Mouse (Mus musculus): ENCODE data around the gene Mapkapk2.

Gene Mapkapk2

DNA sequence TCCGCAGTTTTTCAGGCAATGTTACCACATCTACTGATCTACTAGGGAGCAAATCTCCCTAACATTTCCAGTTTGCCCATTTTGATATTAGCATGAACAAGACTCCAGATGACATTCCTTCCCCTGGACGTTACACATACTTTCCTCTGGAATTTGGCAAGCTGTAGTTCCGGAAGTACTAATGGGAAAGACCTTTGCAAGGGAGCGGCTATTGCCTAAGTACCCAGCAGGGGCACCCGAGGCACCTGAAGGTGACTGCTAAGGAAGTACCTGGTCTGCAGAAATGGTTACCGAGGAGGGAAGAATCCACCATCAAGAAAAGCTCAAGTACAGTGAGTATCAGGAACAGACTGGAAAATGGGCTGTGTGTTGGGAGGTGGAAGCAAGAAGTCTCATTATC lies 14.9 kb upstream of the Mapkapk2 start:
- peak in 1 of 2 experiments; percentile 42 for DNase-seq (ENCODE audit: low spot score in 2 of 2)

DNA sequence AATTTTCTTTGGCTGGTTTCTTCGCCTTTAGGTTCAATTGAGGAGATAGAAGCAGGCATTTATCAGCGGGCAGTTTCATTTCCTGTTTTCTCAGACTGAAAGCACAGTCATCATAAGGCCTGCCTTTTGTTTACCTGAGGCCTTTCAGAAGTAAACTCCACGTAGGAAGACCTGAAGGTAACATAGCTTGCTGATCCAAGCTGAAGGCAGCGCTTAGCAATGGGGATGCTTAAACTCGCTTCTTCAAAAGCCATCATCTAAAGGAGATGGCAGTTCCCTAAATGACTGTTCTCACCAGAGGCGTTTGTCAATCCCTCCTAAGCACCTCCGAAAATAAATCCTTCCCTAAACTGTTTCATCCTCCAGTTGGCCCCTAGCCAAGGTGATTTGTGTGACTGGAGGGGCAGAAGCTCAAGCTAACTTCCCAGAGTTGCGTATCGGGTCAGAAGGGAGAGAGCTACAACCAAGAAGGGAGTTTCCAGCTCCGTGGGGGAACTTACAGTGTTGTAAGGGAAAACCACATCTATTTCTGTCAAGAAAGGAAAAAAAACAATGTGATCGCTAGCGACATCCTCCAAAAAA lies 13.0 kb upstream of the Mapkapk2 start:
- no peak for DNase-seq (ENCODE audit: low spot score in 2 of 2)

DNA sequence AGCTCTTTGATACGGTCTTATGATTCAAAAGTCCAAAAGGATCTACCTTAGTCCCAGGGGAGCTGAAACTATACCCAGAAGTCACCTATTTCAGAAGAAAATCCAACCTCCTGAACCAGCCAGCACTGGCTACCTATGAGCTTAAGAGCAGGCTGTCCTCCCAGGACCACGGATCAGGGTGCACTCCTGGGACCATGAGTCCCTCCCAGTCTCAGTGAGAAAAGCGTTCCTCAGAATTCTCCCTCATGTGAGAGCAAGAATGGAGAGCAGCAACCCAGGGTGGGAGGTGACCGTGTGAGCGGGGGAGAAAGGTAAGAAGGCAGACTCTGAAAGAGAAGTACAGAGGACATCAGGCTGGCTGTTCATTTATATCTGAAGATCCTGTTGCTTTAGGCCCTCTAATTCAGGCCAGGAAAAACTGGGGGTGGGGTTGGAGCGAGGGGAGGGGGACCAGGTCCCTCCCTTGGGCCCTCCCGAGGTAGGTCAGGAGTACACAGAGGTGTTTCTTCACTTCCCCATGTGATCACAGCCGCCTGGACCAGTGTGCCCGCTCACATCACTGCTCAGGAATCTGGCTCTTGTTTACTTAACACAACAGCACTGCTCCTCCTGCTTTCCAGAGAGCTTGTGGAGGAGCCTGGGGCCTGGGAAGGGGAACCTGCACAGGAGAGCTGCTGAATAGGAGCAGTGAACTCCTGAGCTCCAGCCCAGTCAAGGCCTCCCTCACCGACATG lies 10.1 kb upstream of the Mapkapk2 start:
- peak in 1 of 2 experiments; percentile 51 for DNase-seq (ENCODE audit: low spot score in 2 of 2)

DNA sequence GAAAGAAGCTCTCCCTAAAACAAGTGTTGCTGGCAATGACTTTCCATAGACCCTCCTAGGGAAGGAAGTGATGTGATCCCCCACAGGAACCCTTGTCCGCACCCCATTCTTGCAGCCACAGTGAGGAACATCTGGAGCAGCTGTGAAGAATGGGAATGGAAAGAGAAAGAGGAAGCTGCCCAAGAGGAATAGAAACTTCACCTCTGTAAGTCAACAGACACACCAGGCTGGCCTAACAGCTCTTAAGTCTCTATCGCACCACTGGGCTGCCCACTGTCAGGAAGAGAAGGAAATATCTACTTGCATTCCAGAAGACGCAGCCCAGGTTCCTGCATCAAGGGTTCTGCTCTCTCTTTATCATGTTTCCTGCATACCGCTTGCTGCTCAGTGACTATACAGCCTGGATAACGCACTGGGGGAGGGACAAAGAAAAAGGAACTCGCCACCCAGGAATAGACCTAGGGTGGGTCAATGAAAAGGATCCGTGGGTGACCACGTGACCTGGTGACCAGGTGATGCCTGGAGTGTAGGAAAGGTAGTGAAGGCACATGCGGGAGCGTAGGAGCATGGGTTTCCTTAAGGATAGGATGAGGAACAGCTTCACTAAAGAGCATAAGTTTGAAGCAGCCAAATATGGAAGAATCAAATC lies 6.3 kb upstream of the Mapkapk2 start:
- DNase-seq (ENCODE audit: low spot score in 2 of 2) = no peak

DNA sequence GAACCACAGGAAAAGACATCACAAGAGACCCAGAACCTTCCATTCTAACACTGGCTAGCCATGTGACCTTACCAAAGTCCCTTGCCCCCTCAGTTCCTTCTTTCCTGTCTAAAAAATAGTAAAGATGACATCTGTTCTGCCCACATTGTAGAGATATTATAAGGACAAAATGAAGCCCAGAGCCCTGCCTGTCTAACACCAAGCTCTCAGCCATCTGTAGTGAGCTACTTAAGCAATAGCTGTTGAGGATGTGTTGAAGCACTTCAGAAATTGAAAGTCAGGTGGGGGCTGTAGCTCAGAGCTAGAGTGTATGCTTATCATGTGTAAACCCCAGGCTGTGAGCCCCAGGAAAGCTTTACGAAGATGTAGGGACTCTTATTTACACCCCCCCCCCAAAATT lies 3.2 kb upstream of the Mapkapk2 start:
- DNase-seq (ENCODE audit: low spot score in 2 of 2) = no peak

DNA sequence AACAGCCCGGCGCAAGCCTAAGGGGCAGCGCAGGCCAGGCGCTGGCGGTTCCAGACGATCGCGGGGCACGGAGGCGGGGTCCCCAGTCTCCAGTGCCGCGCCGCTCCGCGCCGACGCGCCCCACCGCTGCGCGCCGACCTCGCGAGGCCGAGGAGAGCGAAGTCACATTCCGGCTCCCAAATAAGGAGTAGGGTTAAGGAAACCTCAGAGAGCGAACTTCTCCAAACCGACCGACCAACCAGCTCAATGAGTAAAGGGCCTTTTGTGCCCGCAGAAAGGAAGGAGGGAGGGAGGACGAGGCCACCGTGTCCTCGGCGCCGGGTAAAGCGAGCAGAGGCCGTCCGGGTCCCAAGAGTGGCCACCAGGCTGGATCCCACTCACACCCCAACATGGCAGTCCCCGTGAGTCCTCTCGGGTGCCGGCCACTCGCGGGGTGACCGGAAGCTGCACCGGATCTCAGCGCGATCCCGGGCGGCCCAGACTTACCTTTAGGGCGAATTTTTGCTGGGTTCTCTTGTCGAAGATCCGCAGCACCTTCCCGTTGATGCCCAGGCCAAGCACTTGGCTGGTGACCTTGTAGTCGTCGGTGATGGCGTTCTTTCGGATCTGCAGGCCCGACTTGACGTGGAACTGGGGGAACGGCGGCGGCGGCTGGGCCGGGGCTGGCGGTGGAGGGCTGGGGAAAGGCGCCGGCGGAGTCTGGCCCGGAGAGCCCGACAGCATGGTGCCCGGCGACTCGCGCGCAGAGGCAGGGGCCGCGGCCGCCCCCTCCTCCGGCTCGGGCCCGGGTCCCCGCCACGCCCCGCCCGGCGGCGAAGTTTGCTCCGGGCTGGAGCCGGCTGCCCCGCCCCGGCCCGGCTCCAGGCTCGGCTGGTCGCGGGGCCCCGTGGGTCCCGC lies 575 bp downstream of the Mapkapk2 start:
- peak; percentile 65 to 70 for DNase-seq (ENCODE audit: low spot score in 2 of 2)

DNA sequence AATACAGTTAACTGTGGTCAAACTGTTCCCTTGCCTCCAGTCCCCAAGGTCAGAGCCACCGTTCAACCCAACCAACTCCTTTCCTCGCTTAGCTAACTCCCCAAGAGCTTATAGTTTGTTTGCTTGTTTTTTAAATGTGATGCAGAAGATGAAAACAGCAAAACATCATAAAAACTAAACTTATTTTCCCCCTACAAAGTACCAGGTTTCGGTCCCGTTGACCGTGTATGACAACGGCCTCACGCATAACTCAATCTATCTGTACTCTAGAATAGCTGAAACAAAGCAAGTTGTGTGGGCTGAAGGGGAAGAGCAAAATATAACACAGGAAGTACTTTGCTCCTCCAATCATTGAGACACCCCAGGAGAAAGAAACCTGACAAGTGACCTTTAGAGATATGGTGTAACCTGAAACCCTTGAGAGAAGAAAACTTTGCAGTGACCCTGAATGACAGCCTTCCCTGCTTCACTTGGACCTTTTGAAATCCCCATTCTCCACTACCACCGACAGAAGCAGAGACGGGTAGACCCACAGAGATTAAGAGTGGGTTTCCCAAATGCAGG lies 1.4 kb downstream of the Mapkapk2 start:
- DNase-seq (ENCODE audit: low spot score in 2 of 2) = no peak

DNA sequence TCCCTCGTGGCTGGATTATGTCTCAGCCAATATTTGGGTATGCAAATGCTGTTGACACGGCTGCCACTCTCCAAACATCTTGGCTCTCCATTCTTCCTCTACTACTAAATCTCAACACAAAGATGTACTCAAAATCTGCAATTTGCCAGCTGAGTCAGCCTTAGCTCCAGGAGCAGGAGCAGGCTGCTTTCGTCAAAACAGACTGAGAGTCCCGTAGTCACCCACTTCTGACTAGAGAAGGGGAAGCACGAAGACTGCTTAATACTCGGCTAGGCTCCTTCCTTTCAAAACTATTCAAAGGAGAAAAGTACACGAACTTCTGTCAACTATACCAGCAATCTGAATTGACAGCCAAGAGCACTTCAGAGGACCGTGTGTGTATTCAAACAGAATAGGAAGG lies 2.1 kb downstream of the Mapkapk2 start:
- no peak for DNase-seq (ENCODE audit: low spot score in 2 of 2)

DNA sequence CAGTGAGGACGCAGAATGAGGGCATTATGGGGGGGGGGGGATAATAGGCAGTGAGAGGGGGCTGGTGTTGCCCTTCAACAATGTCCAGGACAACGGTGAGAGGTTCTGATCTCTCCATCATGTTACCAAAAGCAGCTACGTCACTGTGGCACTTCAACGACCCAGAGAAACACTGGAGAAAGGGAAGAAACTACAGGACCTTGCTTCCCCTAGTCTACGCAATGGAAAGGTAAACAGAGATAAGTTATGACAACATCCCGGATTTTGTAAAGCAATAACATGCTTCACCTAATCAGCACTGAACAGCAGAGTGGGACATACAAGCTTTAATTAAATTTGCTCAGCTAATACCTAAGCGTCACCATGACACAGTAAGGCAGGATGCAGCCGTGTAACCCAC lies 3.7 kb downstream of the Mapkapk2 start:
- no peak for DNase-seq (ENCODE audit: low spot score in 2 of 2)

DNA sequence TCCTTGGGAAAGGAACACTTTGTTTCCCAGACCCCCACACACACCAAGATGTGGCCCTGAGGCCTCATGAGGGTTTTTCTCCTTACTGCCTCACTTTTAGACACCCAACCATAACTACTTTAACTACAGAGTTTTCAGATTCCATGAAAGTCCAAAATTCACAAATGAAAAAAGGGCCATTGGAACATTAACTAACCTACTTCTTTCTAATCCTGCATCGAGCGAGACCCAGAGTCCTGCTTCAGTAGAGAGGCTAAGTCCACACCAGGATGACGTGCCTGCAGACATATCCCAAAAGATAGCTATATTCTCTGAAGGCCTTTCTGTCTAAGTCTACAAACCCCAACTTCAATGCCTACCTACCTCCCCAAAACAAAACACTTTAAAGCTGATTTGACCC lies 4.8 kb downstream of the Mapkapk2 start:
- DNase-seq (ENCODE audit: low spot score in 2 of 2) = no peak

DNA sequence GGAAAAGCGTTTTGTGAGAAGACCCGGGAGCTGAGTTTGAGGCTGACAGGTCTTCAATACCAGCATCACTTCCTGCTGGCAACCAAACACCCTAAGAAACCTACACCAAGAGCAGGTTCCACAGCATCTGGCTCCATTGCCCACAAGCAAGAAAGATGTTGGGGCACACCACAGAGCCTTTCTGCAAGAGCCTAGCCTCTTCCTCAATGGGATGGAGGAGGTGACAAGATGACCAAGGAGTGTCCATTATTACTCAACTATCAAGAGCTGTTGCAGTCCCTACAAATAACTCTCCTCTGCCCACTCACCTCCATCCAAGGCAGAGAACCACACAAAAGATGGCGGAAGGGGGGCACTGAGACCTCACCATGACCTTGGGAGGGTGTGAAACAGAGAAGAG lies 5.5 kb downstream of the Mapkapk2 start:
- DNase-seq (ENCODE audit: low spot score in 2 of 2) = no peak

DNA sequence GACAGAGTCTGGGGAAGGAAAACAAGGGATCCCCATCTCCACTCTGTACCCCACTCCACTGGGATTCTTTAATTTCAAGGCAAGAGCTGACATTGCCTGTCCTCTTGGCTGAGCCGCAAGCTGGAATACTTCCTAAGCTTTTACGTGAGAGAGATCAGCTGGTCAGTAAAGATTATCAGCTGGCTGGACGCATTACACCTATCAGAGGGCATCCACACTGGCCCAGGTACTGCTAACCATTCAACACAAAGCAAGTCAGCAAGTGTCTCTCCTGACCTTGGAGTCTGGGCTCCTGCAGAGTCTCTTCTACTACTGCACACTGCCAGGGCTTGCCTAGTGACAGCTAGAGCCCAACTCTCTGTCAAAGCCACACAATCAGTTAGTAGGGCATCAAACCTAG lies 6.1 kb downstream of the Mapkapk2 start:
- DNase-seq (ENCODE audit: low spot score in 2 of 2) = no peak

DNA sequence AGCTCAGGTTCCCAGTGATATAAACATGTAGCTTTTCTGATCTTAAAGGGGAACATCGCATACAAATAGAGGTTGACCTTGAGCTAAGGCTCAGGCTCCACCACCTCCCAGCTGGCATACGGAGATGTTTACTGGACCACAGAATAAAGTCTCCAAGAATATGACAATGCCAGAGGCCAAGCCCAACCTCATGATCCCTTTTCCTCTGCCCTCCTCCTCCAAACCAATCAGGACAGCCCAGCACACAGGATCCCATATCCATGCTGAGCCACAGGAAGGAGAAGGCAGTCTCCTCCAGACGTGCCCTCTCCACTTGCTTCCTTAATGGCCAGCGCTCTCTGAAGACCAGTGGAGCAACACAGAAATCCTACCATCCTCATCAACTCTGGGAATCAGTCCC lies 6.7 kb downstream of the Mapkapk2 start:
- no peak for DNase-seq (ENCODE audit: low spot score in 2 of 2)

DNA sequence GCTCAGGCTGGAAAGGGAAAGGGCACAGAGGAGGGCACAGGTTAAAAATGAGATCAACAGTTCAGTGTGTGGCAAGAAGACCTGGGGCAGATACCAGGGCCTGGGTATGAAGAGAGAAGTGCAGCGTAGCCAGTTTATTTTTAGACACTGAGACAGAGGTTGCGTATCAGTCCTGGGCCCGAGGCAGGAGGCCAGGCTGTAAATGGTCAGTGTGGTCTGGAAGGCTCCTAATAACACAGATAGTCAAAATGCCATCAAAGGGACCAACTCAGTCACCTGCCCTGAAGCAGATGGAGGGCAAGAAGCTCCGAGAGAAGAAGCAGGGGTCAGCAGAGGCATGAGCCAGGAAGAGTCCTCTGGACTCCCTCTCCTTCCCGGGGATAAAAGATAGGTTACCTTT lies 7.4 kb downstream of the Mapkapk2 start:
- DNase-seq (ENCODE audit: low spot score in 2 of 2) = no peak

DNA sequence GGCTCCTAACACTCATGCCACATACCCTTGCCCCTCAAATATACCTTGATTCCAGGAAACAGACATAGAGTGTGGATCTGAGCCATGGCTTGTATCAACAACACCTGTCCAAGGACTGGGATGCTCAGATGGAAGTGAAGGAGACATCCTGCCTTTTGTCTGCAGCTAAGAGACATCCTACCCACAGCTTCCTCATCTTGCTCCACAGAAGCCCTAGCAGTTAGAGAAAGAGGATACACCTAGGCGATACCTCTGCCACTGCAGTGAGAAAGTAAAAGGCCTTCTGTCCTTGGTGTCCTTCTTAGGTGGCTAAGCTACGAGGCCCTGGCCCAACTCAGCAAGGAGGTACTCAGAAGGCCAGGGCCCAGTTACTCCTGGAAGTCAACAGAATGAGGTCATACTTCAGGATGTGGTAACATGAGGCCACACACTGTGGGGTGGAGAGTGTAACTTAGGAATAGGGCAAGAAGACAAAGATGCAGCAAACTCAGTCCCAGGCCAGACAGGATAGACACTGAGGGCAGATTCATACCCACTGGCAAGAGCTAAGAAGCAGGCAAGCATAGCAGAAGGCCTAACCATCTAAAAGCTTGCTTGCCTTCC lies 8.0 kb downstream of the Mapkapk2 start:
- DNase-seq (ENCODE audit: low spot score in 2 of 2) = no peak

DNA sequence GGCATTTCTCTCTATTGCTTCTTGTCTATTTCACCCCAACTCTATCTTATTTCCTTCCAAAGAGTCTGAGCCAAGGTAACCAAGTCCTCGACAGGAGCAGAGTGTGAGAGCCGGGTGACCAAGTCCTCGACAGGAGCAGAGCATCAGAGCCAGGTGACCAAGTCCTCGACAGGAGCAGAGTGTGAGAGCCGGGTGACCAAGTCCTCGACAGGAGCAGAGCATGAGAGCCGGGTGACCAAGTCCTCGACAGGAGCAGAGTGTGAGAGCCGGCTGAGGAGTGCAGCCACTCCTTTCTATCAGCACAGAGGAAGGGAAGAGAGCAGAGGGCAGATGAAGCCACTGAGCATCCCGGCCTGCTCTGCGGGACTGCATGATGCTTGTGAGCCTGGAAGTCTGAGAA lies 9.1 kb downstream of the Mapkapk2 start:
- DNase-seq (ENCODE audit: low spot score in 2 of 2) = no peak

DNA sequence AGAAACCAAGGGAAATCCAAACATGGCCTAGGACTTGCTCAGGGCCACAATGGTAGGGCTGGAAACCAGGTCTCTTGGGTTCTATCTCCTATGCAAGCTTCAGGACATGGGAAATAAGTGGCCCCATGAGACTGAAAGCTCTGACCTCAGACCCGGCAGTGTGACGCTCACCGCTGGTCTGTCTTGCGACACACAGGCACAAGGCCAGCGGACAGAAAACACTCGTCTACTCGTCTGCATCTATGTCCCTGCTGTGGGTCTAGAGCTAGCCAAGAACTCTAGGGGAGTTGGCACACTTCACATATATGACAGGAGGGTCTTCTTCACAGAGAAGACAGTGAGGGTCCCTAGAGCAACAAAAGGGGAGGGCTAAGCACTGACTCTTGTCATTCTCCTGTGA lies 10.7 kb downstream of the Mapkapk2 start:
- no peak for DNase-seq (ENCODE audit: low spot score in 2 of 2)

DNA sequence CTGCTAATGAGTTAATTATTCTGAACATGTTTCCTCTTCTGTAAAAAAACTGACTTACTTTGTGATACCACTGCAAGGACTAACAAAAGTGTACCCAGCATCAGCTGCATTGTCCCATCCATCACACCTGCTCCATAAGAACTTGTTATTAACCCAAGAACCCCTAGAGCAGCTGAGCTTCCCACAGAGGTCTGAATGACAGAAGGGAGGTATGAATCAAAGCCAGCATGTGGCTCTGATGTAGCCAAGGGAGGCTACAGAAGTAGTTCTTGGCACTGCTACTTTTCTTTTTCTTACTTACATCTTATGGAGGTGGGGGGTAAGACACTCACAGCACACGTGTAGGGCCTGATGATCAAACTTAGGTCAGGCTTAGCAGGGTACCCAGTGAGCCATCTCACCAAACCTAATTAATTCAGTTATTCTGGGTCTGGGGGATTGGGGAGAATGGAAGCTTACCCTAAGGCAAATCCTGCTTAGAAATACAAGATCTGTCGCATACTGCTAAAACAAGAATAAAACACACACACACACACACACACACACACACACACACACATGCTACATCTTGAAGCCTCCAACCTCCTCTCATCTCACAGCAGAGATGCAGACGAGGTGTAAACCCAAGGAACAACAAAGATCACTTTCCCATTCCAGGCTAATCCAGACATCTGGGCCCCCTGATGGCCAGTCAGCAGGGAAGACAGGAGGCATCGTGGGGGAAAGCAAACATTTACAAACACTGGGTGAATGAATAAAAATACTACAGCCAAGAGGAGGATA lies 11.5 kb downstream of the Mapkapk2 start:
- DNase-seq (ENCODE audit: low spot score in 2 of 2) = no peak

DNA sequence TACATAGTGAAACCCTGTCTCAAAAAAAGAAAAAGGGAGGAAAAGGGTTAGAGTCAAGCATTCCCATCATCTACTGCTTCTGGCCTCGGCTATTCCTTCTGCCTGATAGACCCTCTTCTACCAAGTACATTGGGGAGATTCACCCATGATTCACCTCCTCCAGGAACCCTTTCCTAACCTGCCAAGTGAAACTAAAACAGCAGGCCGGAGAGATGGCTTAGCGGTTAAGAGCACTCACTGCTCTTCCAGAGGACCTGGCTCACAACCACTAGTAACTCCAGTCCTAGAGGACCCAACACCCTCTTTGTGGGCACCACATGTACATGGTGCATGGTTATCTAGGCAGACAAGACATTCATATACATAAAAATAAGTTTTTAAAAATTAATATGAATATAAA lies 12.4 kb downstream of the Mapkapk2 start:
- no peak for DNase-seq (ENCODE audit: low spot score in 2 of 2)

DNA sequence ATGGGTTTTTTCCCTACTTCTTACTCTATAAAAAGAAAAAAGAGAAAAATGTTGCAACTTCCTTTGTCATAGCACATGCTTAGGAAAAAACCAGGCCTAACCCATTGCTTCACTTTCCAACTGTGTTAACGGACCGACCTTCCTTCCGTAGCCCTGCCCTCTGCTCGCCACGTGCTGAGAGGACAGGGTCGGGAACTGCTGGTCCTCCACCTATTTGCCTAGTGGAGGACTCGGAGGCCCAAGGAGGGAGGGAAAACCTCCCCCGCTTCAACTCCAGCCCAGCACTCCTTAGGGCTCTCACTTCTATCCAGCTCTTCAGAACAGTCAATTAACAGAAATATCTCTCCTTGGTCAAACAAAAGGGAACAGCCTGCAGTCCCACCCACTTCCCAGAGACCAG lies 13.3 kb downstream of the Mapkapk2 start:
- DNase-seq (ENCODE audit: low spot score in 2 of 2) = no peak

DNA sequence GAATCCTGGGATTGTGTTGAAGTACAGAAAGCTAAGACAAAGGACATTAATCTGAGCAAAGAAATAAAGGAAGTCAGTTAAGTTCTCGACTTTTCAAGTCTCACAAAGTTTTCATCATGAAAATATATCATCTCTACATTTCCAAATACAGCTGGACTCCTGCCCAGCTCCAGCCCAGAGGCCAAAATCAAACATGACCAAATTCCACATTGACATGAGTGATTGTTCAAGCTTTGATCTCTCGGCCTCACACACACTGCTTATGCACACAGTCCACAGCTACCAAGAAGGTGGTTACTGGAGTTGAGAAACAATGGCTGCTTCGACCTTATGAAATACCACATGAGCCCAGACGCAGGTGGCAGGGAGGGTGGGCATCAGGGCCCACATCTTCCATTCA lies 14.0 kb downstream of the Mapkapk2 start:
- no peak for DNase-seq (ENCODE audit: low spot score in 2 of 2)
